Mouse (Mus musculus): Measurements from ENCODE around the gene Xbp1. TPM values are rescaled to one million over a fixed set of nuclear protein-coding genes. Genes with fewer than 3 reads are reported as not detected.

Xbp1 gene
- polyA plus RNA-seq, 1 experiment from 2014 or later: 93.9 TPM

DNA sequence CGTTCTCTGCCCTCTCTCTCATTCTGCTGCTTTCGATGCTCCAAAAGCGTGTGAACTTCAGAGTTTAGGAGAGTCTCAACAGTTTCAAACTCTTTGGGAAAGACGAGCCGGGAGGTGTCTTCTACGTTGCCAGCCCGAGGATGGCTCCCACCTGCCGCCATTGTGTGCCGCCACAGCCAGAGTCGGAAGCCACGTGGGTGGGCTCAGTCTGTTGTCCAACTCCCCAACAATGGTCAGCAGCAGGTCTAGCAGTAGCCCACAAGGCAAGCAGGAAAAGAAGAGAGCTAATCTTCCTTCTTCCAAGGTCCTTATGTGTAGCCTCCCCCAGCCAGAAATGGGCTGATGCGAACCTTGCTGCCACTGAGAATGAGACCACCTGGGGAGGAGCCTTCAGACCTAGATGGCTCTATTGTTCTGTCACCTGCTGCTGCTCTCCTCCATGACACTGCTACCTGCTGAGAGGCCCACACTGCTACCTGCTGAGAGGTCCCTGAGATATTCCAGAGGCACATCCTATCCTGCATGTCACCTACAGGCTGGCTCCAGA is 25.1 kb upstream of the Xbp1 start:
- Histone ChIP-seq H3K4me1 (peaks cover 12% of the 10 kb centered on the region), H3K9me3 (no peaks in the 10 kb centered on the region), H3K36me3 (replicated peaks) (no peaks in the 10 kb centered on the region), H3K27me3 (ENCODE audit: poor library complexity, severe bottlenecking) (no peaks in the 10 kb centered on the region), H3K4me3 (no peak overlapping the region), H3K27ac (peak overlapping the region; percentile 37; the same call in 1 of the 2 replicates)
- DNase-seq (ENCODE audit: extremely low spot score, low spot score): no peak
- WGBS: 61% methylated on average over 12 of the region's 12 CpGs

DNA sequence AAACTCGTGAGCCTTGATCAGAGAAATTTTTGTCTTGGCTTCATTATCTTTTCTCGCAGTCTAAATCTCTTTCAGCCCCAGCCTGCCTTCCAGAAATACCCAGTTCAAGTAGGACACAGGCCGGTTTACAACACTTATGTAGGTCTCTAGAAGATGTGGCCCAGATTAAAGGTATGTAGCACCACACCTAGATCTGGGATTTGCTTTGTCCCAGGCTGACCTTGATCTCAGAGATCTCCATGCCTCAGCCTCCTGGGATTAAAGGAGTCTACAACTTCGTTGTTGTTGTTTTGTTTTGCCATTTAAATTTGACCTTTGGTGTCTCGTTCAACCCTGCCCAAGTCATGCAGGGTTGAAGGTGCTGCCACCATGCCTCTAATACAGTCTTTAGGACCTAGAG is 24.6 kb upstream of the Xbp1 start:
- WGBS: 84% methylated on average over 5 of the region's 5 CpGs
- Histone ChIP-seq H3K36me3 (replicated peaks) (no peaks in the 10 kb centered on the region), H3K27ac (no peak overlapping the region), H3K27me3 (ENCODE audit: poor library complexity, severe bottlenecking) (no peaks in the 10 kb centered on the region), H3K4me1 (peaks cover 12% of the 10 kb centered on the region), H3K4me3 (no peak overlapping the region), H3K9me3 (no peaks in the 10 kb centered on the region)
- no peak for DNase-seq (ENCODE audit: extremely low spot score, low spot score)

DNA sequence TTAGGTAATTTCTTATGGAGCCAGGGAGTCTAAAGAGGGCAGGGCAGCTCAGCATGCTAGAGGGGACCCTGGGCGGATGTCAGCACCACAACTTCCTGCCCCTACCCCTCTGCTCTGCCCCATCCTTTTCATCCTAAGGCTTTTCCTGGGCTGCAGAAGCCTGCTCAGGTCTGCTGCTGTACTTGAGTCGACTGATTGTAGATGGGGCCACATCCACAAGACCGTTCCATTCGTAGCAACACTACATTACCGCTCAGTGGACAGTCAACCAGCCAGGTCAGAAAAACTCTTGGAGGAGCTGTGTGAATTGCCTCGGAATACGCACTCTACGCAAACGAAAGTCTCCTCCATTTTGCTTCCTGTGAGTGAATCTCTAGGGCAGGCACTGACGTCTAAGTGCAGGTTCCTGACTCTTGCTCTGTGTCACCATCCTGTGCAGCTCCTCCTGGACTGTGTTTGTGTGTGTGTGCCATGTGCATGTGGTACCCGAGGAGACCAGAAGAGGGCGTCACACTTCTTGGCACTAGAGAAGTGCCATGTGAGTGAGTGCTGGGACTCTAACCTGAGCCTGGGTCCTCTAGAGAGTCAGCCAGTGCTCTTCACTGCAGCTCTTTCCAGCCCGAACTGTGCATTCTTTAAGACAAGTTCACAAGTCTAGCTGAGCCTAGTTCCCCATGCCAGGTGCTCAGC is 23.8 kb upstream of the Xbp1 start:
- no peak overlapping the region for H3K27ac ChIP-seq
- DNase-seq (ENCODE audit: extremely low spot score, low spot score): no peak
- no peaks in the 10 kb centered on the region for H3K27me3 ChIP-seq (ENCODE audit: poor library complexity, severe bottlenecking)
- peaks cover 12% of the 10 kb centered on the region for H3K4me1 ChIP-seq
- no peaks in the 10 kb centered on the region for H3K9me3 ChIP-seq
- WGBS: 92% methylated on average over 13 of the region's 13 CpGs
- no peak overlapping the region for H3K4me3 ChIP-seq
- H3K36me3 ChIP-seq (replicated peaks): no peaks in the 10 kb centered on the region

DNA sequence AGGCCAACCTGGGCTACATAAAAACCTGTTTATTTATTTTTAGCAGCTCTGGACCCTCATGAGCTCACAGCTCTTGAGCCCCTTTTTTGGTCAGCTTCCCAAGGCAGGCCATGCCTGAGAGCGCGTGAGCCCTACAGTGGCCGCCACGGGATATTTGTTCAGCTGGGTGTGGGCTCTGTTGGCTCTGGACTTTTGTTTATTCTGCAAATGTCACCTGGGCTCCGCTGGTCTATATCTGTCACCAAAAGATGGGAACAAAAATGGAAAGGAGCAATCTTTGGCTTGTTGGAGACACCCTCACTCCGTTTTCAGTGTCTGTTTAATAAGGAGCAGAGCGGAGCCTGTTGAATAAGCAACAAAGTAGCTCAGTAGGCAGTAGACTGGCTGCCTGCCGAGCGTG is 22.0 kb upstream of the Xbp1 start:
- WGBS: 86% methylated on average over 9 of the region's 9 CpGs

DNA sequence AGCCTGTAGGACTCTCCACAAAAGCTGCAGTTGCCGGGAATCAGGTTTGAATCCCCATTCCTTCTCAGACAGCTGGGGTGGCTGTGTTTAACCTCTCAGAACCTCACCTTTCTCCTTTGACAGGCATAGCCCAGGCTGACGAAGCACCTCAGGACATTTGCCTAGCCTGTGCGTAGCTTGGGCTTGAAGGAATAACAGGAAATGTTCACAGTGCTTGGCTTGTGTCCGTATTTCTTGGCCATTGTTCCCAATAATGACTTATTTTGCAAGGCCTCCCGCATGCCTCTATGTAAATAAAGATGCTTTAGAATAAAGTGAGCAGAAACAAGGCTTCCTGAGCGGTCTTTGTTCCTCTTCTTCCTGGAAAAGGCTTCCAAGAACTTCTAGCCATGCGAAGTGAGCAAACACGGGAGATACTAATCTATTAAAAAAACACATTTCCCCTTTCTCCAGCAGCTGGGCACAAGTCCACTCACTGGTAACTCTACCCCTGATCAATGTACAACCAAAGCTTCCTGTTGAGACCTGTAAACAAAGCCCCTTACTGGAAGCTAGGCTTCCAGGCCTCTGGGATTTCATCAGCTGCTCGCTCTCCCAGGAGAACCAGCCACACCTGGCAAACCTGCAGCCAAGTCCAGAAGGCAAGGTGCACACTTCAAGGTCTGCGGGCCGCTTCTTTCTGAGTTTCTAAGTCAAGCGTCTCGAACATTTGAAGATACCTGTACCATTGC is 21.4 kb upstream of the Xbp1 start:
- H3K27ac ChIP-seq: no peak overlapping the region
- H3K27me3 ChIP-seq (ENCODE audit: poor library complexity, severe bottlenecking): no peaks in the 10 kb centered on the region
- H3K4me1 ChIP-seq: peaks cover 7% of the 10 kb centered on the region
- no peak for DNase-seq (ENCODE audit: extremely low spot score, low spot score)
- H3K36me3 ChIP-seq (replicated peaks): no peaks in the 10 kb centered on the region
- no peak overlapping the region for H3K4me3 ChIP-seq
- H3K9me3 ChIP-seq: no peaks in the 10 kb centered on the region
- WGBS: 89% methylated on average over 13 of the region's 13 CpGs

More for the DNA sequence above, 22.0 kb upstream of the Xbp1 start:
- no peak overlapping the region for H3K4me3 ChIP-seq
- H3K9me3 ChIP-seq: no peaks in the 10 kb centered on the region
- H3K27ac ChIP-seq: no peak overlapping the region
- no peak for DNase-seq (ENCODE audit: extremely low spot score, low spot score)
- peaks cover 12% of the 10 kb centered on the region for H3K4me1 ChIP-seq
- H3K36me3 ChIP-seq (replicated peaks): no peaks in the 10 kb centered on the region
- H3K27me3 ChIP-seq (ENCODE audit: poor library complexity, severe bottlenecking): no peaks in the 10 kb centered on the region

DNA sequence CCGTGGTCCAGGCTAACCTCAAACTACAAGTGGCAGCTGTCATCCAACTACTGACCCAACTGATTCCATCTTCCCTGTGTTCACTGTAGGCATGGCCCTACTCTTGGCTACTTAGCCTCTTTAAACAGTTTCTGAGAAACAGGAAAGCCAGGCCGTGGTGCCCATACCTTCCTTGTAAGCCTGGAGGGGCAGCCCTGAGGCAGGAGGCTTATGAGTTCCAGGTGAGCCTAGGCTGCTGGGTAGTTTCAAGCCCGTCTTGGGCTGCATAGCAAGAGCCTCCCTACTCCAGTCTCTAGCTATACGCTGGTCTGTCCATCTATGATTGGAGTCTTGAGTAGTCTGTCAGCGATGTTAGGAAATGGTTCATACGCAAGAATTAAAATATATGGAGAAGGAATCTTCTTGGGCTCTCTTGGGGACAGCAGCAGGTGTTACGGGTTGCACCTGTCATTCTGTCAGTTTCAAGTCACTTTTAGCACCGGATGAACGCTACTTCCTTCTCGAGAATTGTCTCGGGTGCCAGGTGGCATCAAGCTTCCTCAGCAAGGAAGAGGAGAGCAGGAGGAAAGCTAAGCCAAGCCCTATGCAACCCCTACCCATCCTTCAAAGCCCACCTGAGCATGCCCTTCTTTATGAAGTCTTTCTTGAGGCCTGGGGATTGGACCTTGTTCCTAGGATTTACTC is 20.4 kb upstream of the Xbp1 start:
- no peaks in the 10 kb centered on the region for H3K36me3 ChIP-seq (replicated peaks)
- H3K27me3 ChIP-seq (ENCODE audit: poor library complexity, severe bottlenecking): no peaks in the 10 kb centered on the region
- H3K9me3 ChIP-seq: no peaks in the 10 kb centered on the region
- WGBS: 92% methylated on average over 11 of the region's 11 CpGs
- H3K27ac ChIP-seq: no peak overlapping the region
- H3K4me3 ChIP-seq: no peak overlapping the region
- no peak for DNase-seq (ENCODE audit: extremely low spot score, low spot score)
- H3K4me1 ChIP-seq: peaks cover 9% of the 10 kb centered on the region

DNA sequence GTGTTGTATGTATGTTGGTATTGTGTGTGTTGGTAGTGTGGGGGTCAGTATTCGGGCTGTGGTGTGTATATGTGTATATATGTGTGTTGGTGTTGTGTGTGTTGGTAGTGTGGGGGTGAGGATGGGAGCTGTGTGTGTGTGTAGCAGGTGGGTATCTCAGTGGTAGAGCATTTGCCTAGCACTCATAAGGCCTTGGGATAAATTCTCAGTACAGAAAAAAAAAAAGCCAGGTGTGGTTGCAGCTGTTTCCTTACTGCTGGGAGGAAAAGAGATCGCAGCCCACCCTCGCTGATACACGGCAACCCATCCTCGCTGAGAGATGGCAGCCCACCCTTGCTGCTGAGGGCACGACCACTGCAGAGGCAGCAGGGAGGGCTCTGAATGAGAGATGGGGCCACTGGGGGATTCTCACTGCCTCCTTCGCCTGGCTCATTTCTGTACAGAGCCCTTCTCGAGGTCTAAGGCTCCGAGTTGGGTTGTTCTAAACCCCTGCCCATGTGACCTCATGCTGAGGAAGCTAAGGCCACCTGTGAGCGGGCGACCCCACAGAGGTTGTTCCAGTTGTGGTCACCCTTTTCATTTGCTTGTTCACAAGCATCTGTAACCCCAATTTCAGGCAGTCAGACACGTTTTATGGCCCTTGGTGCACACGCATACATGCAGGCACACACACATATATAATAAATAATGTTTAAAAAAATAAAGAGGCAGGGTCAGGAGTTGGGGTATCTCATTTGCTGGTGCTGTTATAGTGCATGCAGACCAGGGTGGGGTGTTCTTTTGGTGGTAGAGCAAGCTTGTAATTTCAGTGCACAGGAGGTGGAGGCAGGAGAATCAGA is 19.3 kb upstream of the Xbp1 start:
- H3K27ac ChIP-seq: no peak overlapping the region
- WGBS: 86% methylated on average over 13 of the region's 13 CpGs
- H3K9me3 ChIP-seq: no peaks in the 10 kb centered on the region
- H3K27me3 ChIP-seq (ENCODE audit: poor library complexity, severe bottlenecking): no peaks in the 10 kb centered on the region
- H3K4me1 ChIP-seq: peaks cover 11% of the 10 kb centered on the region
- no peak overlapping the region for H3K4me3 ChIP-seq
- H3K36me3 ChIP-seq (replicated peaks): no peaks in the 10 kb centered on the region
- DNase-seq (ENCODE audit: extremely low spot score, low spot score): no peak

DNA sequence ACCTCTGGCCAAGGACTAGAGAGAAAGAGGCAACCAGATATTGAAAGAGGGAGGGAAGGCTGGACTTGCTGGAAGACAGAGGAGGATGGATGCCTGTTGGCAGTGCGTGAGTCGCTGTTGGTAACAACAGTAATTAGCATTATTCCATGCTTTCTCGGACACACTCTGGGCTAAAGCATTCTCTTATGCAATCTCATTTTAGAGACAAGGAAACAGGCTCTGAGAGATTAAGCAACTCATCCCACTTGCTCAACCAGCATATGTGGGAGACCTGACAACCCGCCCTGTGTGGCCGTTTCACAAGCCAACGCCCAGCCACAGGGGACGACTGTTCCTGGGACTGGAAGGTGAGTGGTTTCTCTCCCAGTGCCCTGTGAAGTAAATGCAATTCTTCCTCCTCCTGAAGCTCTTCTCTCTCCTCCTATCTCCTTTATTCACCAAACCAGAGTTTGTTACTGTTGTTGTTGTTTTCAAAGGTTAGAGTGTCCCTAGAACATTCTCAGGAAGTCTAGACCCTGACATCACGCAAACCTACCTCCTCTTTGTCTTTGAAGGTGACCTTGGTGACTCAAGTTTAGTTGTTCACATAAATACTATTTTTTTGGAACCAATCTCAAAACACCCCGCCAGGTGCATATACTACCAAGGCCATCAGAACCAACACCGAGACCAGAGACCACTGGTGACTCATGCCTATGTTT is 18.0 kb upstream of the Xbp1 start:
- H3K4me1 ChIP-seq: peaks cover 13% of the 10 kb centered on the region
- no peak overlapping the region for H3K27ac ChIP-seq
- WGBS: 91% methylated on average over 10 of the region's 10 CpGs
- H3K9me3 ChIP-seq: no peaks in the 10 kb centered on the region
- H3K4me3 ChIP-seq: no peak overlapping the region
- H3K36me3 ChIP-seq (replicated peaks): no peaks in the 10 kb centered on the region
- H3K27me3 ChIP-seq (ENCODE audit: poor library complexity, severe bottlenecking): no peaks in the 10 kb centered on the region
- no peak for DNase-seq (ENCODE audit: extremely low spot score, low spot score)

DNA sequence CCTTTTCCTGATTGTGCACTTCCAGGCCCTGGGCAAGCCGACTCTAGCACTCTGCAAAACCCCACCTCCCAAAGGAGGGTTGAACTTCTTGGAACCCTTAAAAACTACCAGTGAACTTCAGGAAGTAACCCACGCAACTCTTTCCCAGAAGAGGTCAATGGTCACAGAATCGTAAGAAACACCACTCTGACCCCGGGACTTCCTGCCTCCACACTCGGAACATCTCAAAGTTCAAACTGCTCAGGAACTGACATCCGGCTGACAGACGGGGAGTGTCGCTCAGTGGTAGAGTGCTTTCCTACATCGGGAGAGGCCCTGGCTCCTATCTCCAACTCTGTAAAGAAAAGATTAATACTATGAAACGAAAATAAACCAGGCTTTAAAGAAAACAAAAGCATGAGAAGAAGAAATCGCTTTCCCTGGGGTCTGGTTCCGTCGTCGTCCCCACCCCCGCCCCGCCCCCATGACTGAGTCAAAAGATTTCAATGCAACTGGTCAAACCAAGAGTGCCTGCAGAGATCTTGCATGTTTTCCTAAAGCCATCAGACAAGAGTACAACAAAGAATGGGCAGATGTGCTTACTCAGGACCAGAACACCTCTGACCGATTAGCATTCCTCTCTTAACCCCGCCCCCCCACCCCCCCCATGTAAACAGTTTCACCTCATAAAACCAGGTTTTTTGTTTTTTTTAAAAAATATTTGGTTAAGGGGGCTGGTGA is 14.4 kb upstream of the Xbp1 start:
- Histone ChIP-seq H3K27me3 (ENCODE audit: poor library complexity, severe bottlenecking) (no peaks in the 10 kb centered on the region), H3K36me3 (replicated peaks) (no peaks in the 10 kb centered on the region), H3K27ac (peak overlapping the region; percentile 44; the same call in 1 of the 2 replicates), H3K4me1 (peaks cover 13% of the 10 kb centered on the region), H3K4me3 (peak overlapping the region; percentile 27; the same call in 1 of the 2 replicates), H3K9me3 (no peaks in the 10 kb centered on the region)
- DNase-seq (ENCODE audit: extremely low spot score, low spot score): no peak
- WGBS: 41% methylated on average over 18 of the region's 18 CpGs

DNA sequence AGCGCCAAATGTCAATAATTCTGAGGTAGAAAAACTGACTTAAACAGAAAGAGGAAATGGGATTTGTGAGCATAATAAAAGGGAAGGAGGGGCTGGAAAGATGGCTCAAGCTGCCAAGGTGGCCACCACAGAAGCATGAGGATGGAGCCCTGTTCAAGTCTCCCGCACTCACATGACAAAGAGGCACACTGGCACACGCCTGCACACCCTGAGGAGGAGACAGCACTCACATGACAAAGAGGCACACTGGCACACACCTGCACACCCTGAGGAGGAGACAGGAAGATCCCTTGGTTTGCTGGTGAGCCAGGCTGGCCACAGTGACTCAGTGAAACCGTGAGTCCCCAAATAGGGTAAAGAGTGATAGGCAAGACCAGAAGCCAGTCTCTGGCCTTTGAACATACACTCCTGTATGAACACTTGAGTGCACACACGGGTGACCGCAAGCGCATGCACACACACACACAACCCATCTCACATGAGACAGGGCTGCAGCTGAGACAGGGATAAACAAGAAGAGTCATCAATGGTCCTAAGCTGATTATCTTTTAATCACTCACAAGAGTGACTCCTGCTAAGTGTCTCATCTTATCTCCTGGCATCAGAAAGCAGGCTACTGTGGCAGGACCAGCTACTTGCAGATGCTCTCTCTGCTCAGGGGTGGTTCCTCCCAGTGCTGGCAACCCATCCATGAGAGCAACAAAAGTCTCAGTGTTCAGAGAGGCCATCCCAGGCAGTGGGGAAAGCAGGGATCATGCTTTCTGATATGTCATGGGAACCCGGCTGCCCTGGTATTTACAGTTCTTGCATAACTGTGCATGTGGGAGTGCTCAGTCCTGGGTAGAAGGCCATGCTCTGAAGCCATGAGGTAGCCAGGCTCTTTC is 11.0 kb upstream of the Xbp1 start:
- 90% methylated on average over 8 of the region's 8 CpGs for WGBS

DNA sequence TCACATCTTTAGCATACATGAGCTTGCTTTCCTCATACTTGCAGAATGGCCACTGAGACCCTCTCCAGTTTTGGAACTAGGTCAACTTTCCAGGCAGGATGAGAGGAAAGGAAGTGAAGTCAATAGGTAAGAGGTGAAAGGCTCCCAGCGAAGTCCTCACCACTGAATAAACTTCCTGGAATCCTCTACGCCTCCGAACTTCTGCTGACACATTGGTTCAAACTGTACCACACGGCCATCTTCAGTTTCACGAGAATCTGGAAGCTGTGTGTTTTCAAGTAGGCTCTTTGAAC is 10.4 kb upstream of the Xbp1 start:
- Histone ChIP-seq H3K4me1 (peaks cover 11% of the 10 kb centered on the region), H3K27me3 (ENCODE audit: poor library complexity, severe bottlenecking) (no peaks in the 10 kb centered on the region), H3K9me3 (no peaks in the 10 kb centered on the region), H3K4me3 (no peak overlapping the region), H3K27ac (no peak overlapping the region), H3K36me3 (replicated peaks) (no peaks in the 10 kb centered on the region)
- WGBS: 86% methylated on average over 5 of the region's 5 CpGs
- DNase-seq (ENCODE audit: extremely low spot score, low spot score): no peak

More for the DNA sequence above, 11.0 kb upstream of the Xbp1 start:
- no peaks in the 10 kb centered on the region for H3K9me3 ChIP-seq
- peaks cover 13% of the 10 kb centered on the region for H3K4me1 ChIP-seq
- no peak for DNase-seq (ENCODE audit: extremely low spot score, low spot score)
- H3K27me3 ChIP-seq (ENCODE audit: poor library complexity, severe bottlenecking): no peaks in the 10 kb centered on the region
- H3K27ac ChIP-seq: no peak overlapping the region
- H3K36me3 ChIP-seq (replicated peaks): no peaks in the 10 kb centered on the region
- no peak overlapping the region for H3K4me3 ChIP-seq
